Mouse (Mus musculus) erythroblast, embryonic 14.5 days (primary cell): ENCODE measurements at regions not wholly inside any gene's neighbourhood (a gene's known extent, or its start where the extent isn't known, plus 50 kb on each side); places are given as distances from the start of the nearest gene placed in this dataset.

Source experiments
- GATA1 ChIP-seq: IDR thresholded peaks from 2 replicates; pipeline ENCODE4 v1.6.1; 2012; ENCODE audit warnings: low read length, inconsistent platforms, mixed read lengths
- TAL1 ChIP-seq: IDR thresholded peaks from 3 replicates; pipeline ENCODE4 v1.6.1; 2012; ENCODE audit warnings: low read length, inconsistent platforms, mixed read lengths

- no peak for TF ChIP-seq GATA1
- no peak for TF ChIP-seq TAL1
Observed at GRCm38 (mm10) chr9:122687170-122687569, 60.0 kb upstream of the Topaz1 start.
